Mouse (Mus musculus) testis, adult 2 months (tissue): ENCODE results near the gene Usp33.

ENCODE experiments used
- CTCF ChIP-seq: fragments of 200-500 bp; IDR thresholded peaks from 2 replicates; pipeline ENCODE4 v1.5.1; 2012; ENCODE audit warnings: low read depth, mild to moderate bottlenecking, inconsistent platforms, low read length, moderate library complexity; ENCODE audit not compliant: control insufficient read depth, insufficient read depth, insufficient replicate concordance
- POLR2A ChIP-seq: fragments of 200-500 bp; IDR thresholded peaks from 2 replicates; pipeline ENCODE4 v1.6.1; 2012; ENCODE audit warnings: low read depth, mild to moderate bottlenecking, inconsistent platforms, low read length, moderate library complexity; ENCODE audit not compliant: control insufficient read depth

DNA sequence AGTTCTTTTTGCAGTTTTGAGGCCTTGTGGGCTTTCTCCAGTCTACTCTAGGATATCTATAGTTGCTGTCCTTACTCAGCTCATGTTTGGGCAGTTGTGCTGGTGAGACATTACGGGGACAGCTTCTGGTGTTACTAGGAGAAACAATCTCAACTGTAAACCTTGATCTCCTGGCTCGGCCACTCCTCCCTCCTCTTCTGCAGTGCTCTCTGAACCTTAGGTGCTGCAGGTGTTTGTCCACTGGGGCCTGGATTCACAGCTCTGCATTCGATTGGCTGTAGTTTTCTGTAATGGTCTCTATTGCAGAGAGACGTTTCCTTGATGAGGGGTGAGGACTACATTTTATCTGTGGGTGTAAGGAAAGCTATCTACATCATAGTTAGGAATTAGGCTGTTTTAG, 6.0 kb downstream of the Usp33 start:
- TF ChIP-seq CTCF: no peak
- no peak for TF ChIP-seq POLR2A
